Mouse (Mus musculus) E14TG2a.4 (cell line): ENCODE data around the gene Dhx35.

Source experiments
- CTCF ChIP-seq: conservative IDR thresholded peaks from 2 replicates; pipeline ENCODE4 v1.5.1; 2014; ENCODE audit warnings: low read length
- NANOG ChIP-seq: IDR thresholded peaks from 2 replicates; pipeline ENCODE4 v1.6.1; 2014; ENCODE audit warnings: borderline replicate concordance, low read length, mixed read lengths
- POU5F1 ChIP-seq: IDR thresholded peaks from 2 replicates; pipeline ENCODE4 v1.6.1; 2014; ENCODE audit warnings: low read length, borderline replicate concordance

DNA sequence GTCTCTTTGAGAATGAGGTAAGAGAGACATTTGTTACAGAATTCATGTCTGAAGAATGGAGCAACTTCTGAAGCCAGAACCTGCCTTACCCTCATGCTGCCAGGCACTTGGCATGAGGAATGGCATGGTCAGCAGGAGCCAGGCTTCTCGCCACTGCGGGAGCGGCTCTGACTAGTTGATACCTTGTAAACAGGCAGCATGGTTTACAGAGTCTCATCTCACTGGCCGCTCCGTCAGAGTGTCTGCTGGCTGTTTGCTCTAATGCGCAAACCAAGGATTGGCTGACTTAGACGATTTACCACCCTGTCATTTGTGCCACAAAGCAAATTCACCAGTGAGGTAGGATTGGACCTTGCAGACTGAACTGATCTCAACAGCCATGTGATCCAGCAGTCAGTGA, 13.5 kb upstream of the Dhx35 start:
- TF ChIP-seq CTCF (no peak), NANOG (no peak), POU5F1 (no peak)
